In genomic region chr9:85459062-85459805, GRCm38 (mm10) we compare ENCODE assay signal across 9 mouse cellular contexts.
"Had no signal": no experiment of that assay in that cellular context is flagged by ENCODE, and none has a peak within 500 bp of the region (broad histone marks: within the 10 kb centered on the region; RNA-seq: fewer than 3 reads in every experiment).

No protein-coding gene starts in this region.

- ATAC-seq: intestine, embryonic 16.5 days; midbrain, embryonic 15.5 days had no signal

- DNase-seq: kidney, adult 2 months; kidney, postnatal 25 days; retina, postnatal 1 day; right cerebral cortex, postnatal 4 days; spleen, adult 18-20 months; thymus, adult 18-20 months; thymus, postnatal 14 days had no signal
